Mouse (Mus musculus): ENCODE results near the gene Kdm5b.
"Not testable (repeated sequence)": the region's sequence is repeated elsewhere in the genome, so short reads cannot be mapped to it uniquely, and the experiment has no call there.

Kdm5b gene

GRCm38 (mm10) chr1:134559976-134560375 is at the start of gene Kdm5b:
Kdm5b (plus strand) TSS chr1:134560171.
- DNase-seq (ENCODE audit: low read depth, low spot score): peak; percentile 81

- DNase-seq (ENCODE audit: low read depth, low spot score): no peak
Observed at GRCm38 (mm10) chr1:134512183-134512582, 47.8 kb upstream of the Kdm5b start.

- DNase-seq (ENCODE audit: low read depth, low spot score): no peak
Observed at GRCm38 (mm10) chr1:134512584-134512983, 47.4 kb upstream of the Kdm5b start.

GRCm38 (mm10) chr1:134513312-134513860 is 46.6 kb upstream of the Kdm5b start:
- DNase-seq (ENCODE audit: low read depth, low spot score): no peak

GRCm38 (mm10) chr1:134513876-134514590 is 45.9 kb upstream of the Kdm5b start:
- no peak for DNase-seq (ENCODE audit: low read depth, low spot score)

- no peak for DNase-seq (ENCODE audit: low read depth, low spot score)
Observed at GRCm38 (mm10) chr1:134515891-134516290, 44.1 kb upstream of the Kdm5b start.

GRCm38 (mm10) chr1:134516491-134517198 is 43.3 kb upstream of the Kdm5b start:
- DNase-seq (ENCODE audit: low read depth, low spot score): no peak

GRCm38 (mm10) chr1:134517841-134518240 is 42.1 kb upstream of the Kdm5b start:
- not testable (repeated sequence) for DNase-seq (ENCODE audit: low read depth, low spot score)

- peak; percentile 55 for DNase-seq (ENCODE audit: low read depth, low spot score)
Observed at GRCm38 (mm10) chr1:134518677-134519076, 41.3 kb upstream of the Kdm5b start.

- DNase-seq (ENCODE audit: low read depth, low spot score): not testable (repeated sequence)
Observed at GRCm38 (mm10) chr1:134519201-134519600, 40.8 kb upstream of the Kdm5b start.

GRCm38 (mm10) chr1:134520001-134520721 is 39.8 kb upstream of the Kdm5b start:
- no peak for DNase-seq (ENCODE audit: low read depth, low spot score)

GRCm38 (mm10) chr1:134521163-134521562 is 38.8 kb upstream of the Kdm5b start:
- DNase-seq (ENCODE audit: low read depth, low spot score): no peak

- DNase-seq (ENCODE audit: low read depth, low spot score): no peak
Observed at GRCm38 (mm10) chr1:134522325-134522724, 37.6 kb upstream of the Kdm5b start.

GRCm38 (mm10) chr1:134524424-134524823 is 35.5 kb upstream of the Kdm5b start:
- DNase-seq (ENCODE audit: low read depth, low spot score): no peak

GRCm38 (mm10) chr1:134525015-134525414 is 35.0 kb upstream of the Kdm5b start:
- no peak for DNase-seq (ENCODE audit: low read depth, low spot score)

GRCm38 (mm10) chr1:134526752-134527151 is 33.2 kb upstream of the Kdm5b start:
- DNase-seq (ENCODE audit: low read depth, low spot score): no peak

GRCm38 (mm10) chr1:134530618-134531017 is 29.4 kb upstream of the Kdm5b start:
- DNase-seq (ENCODE audit: low read depth, low spot score): no peak

GRCm38 (mm10) chr1:134533710-134534109 is 26.3 kb upstream of the Kdm5b start:
- DNase-seq (ENCODE audit: low read depth, low spot score): not testable (repeated sequence)

GRCm38 (mm10) chr1:134535054-134535453 is 24.9 kb upstream of the Kdm5b start:
- DNase-seq (ENCODE audit: low read depth, low spot score): no peak

GRCm38 (mm10) chr1:134535513-134535912 is 24.5 kb upstream of the Kdm5b start:
- DNase-seq (ENCODE audit: low read depth, low spot score): no peak

GRCm38 (mm10) chr1:134540610-134541009 is 19.4 kb upstream of the Kdm5b start:
- DNase-seq (ENCODE audit: low read depth, low spot score): no peak

- no peak for DNase-seq (ENCODE audit: low read depth, low spot score)
Observed at GRCm38 (mm10) chr1:134548231-134548630, 11.7 kb upstream of the Kdm5b start.
